Mouse (Mus musculus) midbrain, embryonic 14.5 days (tissue): ENCODE measurements around the gene Rbm14. TPM values are rescaled to one million over a fixed set of nuclear protein-coding genes. Genes with fewer than 3 reads are reported as not detected.

Source experiments
- ATAC-seq: fragments of 200-750 bp; cut with Nextera tagmentation; 2 replicates; pipeline ENCODE4 v1.8.0; 2017; ENCODE audit warnings: moderate number of reproducible peaks, moderate library complexity; ENCODE audit not compliant: low FRiP score, low TSS enrichment
- DNase-seq: peaks from one replicate; pipeline ENCODE4 v3.0.0-alpha.2; 2015
- H3K27ac ChIP-seq: fragments of 300-500 bp; sonication (generic); replicated peaks from 2 replicates; pipeline ENCODE4 v1.5.1; 2014; ENCODE audit warnings: mild to moderate bottlenecking, low read depth, low read length, moderate library complexity
- H3K27me3 ChIP-seq: fragments of 300-500 bp; sonication (generic); 2 replicates; pipeline ENCODE4 v1.6.1; 2014; ENCODE audit warnings: low read length, control low read depth, mixed read lengths; ENCODE audit not compliant: control insufficient read depth, insufficient read depth
- H3K36me3 ChIP-seq: fragments of 300-500 bp; sonication (generic); 2 replicates; pipeline ENCODE4 v1.6.1; 2014; ENCODE audit warnings: low read length, control low read depth; ENCODE audit not compliant: control insufficient read depth, insufficient read depth
- H3K4me1 ChIP-seq: fragments of 300-500 bp; sonication (generic); 2 replicates; pipeline ENCODE4 v1.6.1; 2014; ENCODE audit warnings: mild to moderate bottlenecking, antibody characterized with exemption, low read length, control low read depth; ENCODE audit not compliant: control insufficient read depth, insufficient read depth
- H3K4me2 ChIP-seq: fragments of 300-500 bp; sonication (generic); 2 replicates; pipeline ENCODE4 v1.6.1; 2014; ENCODE audit warnings: mild to moderate bottlenecking, low read length, moderate library complexity
- H3K4me3 ChIP-seq: fragments of 300-500 bp; sonication (generic); replicated peaks from 2 replicates; pipeline ENCODE4 v1.5.1; 2014; ENCODE audit warnings: low read depth, low read length
- H3K9ac ChIP-seq: fragments of 300-500 bp; sonication (generic); replicated peaks from 2 replicates; pipeline ENCODE4 v1.6.1; 2014; ENCODE audit warnings: mild to moderate bottlenecking, low read length, moderate library complexity
- H3K9me3 ChIP-seq: fragments of 300-500 bp; sonication (generic); 2 replicates; pipeline ENCODE4 v1.6.1; 2016; ENCODE audit warnings: low read length, control low read depth, mixed read lengths; ENCODE audit not compliant: control insufficient read depth
- WGBS: fragments of 180-500 bp; shearing (Covaris S2); extraction: QIAGEN DNeasy Blood & Tissue Kit; methylation state at CpG from one replicate; pipeline ENCODE4 v1.1.7; 2014; 5-methylcytosine and 5-hydroxymethylcytosine counted together
- polyA plus RNA-seq: library from polyadenylated mRNA; unstranded; fragments of >200 nt; fragmentation: Nextera tagmentation; extraction: Ambion mirVana; gene quantifications from 2 replicates; pipeline ENCODE4 v1.2.1, GENCODE M21; 2014

The Rbm14 gene
- polyA plus RNA-seq, 1 experiment from 2014 or later = 68.9 TPM

DNA sequence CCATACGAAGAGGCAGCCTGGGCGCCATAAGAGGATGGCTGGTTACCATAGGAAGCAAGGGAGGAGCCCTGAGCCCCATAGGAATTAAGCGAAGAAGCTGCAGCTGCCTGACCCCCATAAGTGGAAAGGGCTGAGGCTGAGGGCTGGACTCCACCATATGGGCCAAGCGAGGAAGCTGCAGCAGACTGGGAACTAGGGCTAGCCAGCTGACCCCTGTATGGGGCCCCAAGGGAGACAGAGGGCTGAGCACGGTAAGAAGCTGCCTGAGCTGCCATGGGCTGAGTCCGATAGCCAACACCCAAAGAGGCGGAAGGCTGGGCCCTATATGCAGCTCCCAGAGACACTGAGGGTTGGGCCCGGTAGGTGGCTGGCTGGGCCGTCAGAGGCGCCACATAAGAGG lies 8.2 kb downstream of the Rbm14 start:
- Histone ChIP-seq H3K4me2 (no peak overlapping the region), H3K9ac (no peak overlapping the region), H3K27ac (no peak overlapping the region), H3K4me1 (peaks cover 4% of the 10 kb centered on the region; the same call in 1 of the 2 replicates), H3K4me3 (no peak overlapping the region), H3K27me3 (no peaks in the 10 kb centered on the region), H3K9me3 (no peaks in the 10 kb centered on the region), H3K36me3 (peaks cover 55% of the 10 kb centered on the region)
- ATAC-seq = no peak
- 76% methylated on average over 10 of the region's 10 CpGs for WGBS
- DNase-seq = no peak

DNA sequence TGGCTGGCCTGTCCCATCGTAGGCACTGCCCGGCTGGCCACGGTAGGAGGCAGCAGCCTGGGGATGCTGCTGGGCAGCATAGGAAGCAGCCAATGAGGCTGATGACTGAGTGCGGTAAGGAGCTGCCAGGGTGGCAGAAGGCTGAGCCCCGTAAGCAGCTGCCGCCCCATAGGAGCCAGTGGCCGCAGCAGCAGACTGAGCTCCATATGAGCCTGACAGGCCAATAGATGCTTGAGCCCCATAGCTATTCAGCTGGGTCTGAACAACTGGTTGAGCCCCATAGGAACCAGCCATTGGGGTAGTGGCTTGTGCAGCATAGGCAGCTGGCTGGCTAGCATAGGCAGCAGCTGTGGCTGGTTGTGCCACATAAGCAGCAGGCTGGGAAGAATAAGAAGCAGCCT lies 8.7 kb downstream of the Rbm14 start:
- Histone ChIP-seq H3K4me1 (no peaks in the 10 kb centered on the region), H3K36me3 (peaks cover 59% of the 10 kb centered on the region), H3K27me3 (no peaks in the 10 kb centered on the region), H3K27ac (no peak overlapping the region), H3K9ac (no peak overlapping the region), H3K4me2 (no peak overlapping the region), H3K9me3 (no peaks in the 10 kb centered on the region), H3K4me3 (no peak overlapping the region)
- DNase-seq (no peak), ATAC-seq (no peak)
- WGBS = 90% methylated on average over 7 of the region's 7 CpGs

DNA sequence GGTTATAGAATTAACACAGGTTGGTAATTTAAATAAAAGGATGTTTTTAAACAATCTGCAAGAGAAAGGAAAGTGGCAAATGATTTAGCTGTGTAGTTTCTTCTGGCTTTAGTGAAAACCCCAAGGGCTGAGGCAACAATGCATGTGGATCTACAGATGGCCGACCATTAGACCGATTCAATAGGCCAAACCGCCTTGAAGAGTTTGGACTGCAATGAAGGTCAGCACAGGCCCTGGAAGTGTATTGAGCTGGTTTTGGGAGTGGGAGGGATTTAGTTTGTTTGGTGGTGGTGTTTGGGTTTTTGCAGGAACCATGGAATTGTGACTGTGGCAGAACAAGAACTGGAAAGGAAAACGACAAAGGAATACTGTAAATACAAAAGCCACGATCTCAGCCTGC lies 12.4 kb downstream of the Rbm14 start:
- Histone ChIP-seq H3K4me2 (no peak overlapping the region), H3K4me1 (0 out of 2 replicates have a peak, but pooled peaks cover 3% of the 10 kb centered on the region), H3K36me3 (peaks cover 59% of the 10 kb centered on the region), H3K27me3 (no peaks in the 10 kb centered on the region), H3K9me3 (no peaks in the 10 kb centered on the region), H3K9ac (no peak overlapping the region), H3K4me3 (no peak overlapping the region), H3K27ac (no peak overlapping the region)
- no peak for ATAC-seq
- no peak for DNase-seq
- WGBS = 94% methylated on average over 5 of the region's 5 CpGs

DNA sequence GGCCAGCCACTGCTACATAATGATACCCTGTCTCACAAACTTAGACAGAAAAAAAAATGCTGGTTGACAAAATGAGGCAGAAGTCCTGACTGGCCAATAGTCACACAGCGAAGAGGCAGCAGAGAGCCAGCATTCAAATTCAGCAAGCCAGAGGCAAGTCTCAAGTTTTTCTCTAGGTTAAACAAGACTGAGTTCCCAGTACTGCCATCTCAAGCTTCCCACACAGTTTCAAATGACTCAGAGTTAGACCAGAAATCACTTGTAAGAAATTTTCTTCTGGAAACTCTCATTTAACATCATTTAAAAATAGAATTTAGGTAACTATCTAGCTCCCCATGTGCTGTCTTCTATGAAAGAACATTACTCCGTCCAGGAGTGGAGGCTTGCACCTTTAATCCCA lies 13.6 kb downstream of the Rbm14 start:
- no peaks in the 10 kb centered on the region for H3K27me3 ChIP-seq
- H3K36me3 ChIP-seq = peaks cover 49% of the 10 kb centered on the region
- H3K9ac ChIP-seq = no peak overlapping the region
- no peak overlapping the region for H3K4me2 ChIP-seq
- peaks cover 4% of the 10 kb centered on the region; the same call in 1 of the 2 replicates for H3K4me1 ChIP-seq
- no peak overlapping the region for H3K27ac ChIP-seq
- no peak for DNase-seq
- 95% methylated on average over 2 of the region's 2 CpGs for WGBS
- ATAC-seq = no peak
- no peaks in the 10 kb centered on the region for H3K9me3 ChIP-seq
- H3K4me3 ChIP-seq = no peak overlapping the region

DNA sequence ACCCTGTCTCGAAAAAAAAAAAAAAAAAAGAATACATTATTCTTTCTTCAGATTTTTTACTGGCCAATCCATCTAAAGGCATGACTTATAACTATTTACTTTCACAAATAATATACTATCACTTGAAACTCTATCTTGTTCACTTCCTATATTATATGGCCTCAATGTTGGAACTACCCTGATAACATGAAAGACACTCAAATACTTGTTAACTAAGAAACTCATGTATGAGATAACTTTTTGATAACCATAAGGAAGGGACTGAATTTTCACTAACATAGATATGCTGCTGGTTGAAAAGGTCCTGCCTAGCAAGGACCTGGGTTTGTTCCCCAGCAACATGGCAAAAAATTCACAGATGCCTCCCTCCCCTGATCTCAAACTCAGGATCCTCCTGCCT lies 15.5 kb downstream of the Rbm14 start:
- DNase-seq = no peak
- no peak for ATAC-seq
- 79% methylated on average over 1 of the region's 1 CpGs for WGBS
- Histone ChIP-seq H3K4me1 (peaks cover 20% of the 10 kb centered on the region), H3K27me3 (no peaks in the 10 kb centered on the region), H3K36me3 (peaks cover 43% of the 10 kb centered on the region), H3K4me3 (no peak overlapping the region), H3K27ac (no peak overlapping the region), H3K4me2 (no peak overlapping the region), H3K9ac (no peak overlapping the region), H3K9me3 (no peaks in the 10 kb centered on the region)

DNA sequence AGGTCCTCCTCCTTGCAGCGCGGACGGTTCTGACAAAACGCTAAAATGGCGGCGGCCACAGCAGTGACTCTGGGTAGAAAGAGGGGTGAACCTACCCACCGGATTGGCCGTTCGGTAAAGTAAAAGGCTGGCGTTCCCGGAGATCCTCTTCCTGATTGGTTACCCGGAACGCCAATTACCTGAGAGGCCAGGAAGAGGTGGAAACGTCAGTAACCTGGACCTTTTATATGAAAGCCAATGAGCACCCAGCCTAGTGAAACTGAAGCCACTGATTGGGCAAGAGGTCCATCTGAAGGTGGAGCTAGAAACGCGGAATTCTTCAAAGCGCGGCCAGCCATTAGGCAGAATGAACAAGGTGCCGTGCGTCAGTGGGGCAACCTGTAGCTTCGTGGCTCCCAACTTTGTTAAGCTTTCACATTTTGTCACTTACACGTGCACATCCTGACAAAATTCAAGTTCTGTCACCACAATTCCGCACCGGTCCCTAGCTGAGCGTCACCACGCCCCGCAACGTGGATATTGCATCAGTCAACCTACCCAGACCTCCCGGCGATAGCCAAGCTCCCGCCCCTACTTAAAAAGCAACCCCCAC lies 17.5 kb downstream of the Rbm14 start, which contains the start of gene Rbm4:
Gene Rbm4, minus strand, starts transcription at position 71 of the 592 bp plus-strand sequence.
- ATAC-seq (peak; percentile 98), DNase-seq (peak; percentile 98)
- H3K4me1 ChIP-seq = peaks cover 39% of the 10 kb centered on the region
- peak within 1 kb of the TSS; percentile 87 for H3K27ac ChIP-seq
- H3K9me3 ChIP-seq = no peaks in the 10 kb centered on the region
- WGBS = under 1% methylated on average over 31 of the region's 31 CpGs
- peak within 1 kb of the TSS; percentile 90 for H3K4me2 ChIP-seq
- peaks cover 36% of the 10 kb centered on the region for H3K36me3 ChIP-seq
- H3K4me3 ChIP-seq = peak within 1 kb of the TSS; percentile 83
- peak within 1 kb of the TSS; percentile 74 for H3K9ac ChIP-seq
- no peaks in the 10 kb centered on the region for H3K27me3 ChIP-seq

DNA sequence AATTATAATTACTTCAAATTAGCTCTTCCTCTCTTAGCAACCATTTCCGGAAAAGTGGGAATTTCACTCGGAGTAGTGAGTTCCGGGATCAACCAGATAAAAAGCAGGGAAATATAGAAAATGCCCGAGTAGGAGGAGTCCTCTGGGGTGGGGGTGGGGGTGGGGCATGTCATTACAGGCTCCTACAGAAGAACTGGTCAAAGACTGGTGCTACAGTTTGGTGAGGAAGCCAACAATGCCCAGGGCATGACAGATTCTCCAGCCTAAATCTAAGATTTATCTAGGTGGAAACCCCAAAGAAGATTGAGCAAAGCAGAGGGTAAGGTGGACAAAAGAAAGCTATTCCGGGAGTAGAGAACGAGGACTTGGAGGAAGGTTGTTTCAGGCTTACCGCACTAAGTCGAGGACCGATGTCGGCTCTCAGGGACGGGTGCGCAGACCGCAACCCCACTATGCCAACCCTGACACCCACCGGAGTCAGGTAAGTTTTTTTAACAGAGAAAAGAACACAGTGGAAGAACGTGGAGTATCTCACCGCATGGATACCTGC lies 18.1 kb downstream of the Rbm14 start:
- Histone ChIP-seq H3K4me3 (peak overlapping the region; percentile 83), H3K4me1 (peaks cover 42% of the 10 kb centered on the region), H3K27ac (peak overlapping the region; percentile 87), H3K4me2 (peak overlapping the region; percentile 90), H3K9me3 (no peaks in the 10 kb centered on the region), H3K9ac (peak overlapping the region; percentile 74), H3K27me3 (no peaks in the 10 kb centered on the region), H3K36me3 (peaks cover 35% of the 10 kb centered on the region)
- peak; percentile 32; the same call in 1 of the 2 replicates for ATAC-seq
- peak; percentile 44 for DNase-seq
- 2% methylated on average over 16 of the region's 16 CpGs for WGBS

DNA sequence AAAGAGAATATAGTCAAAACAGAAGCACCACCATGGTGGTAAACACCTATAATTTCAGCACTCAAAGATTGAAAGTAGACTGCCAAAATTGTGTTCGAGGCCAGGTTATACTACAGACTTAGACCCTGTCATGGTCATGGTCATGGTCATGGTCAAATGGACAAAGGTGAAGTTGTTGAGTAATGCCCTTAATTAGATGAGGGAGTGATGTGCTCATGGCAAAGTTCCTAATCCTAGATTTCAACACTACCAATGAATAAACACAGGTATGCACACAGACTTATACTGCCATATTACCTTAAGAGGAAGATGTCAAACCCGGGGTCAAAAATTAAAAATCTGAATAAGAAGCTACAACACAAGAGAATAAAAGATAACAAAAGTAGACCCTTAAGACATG lies 25.1 kb downstream of the Rbm14 start:
- 95% methylated on average over 2 of the region's 2 CpGs for WGBS
- no peak overlapping the region for H3K27ac ChIP-seq

DNA sequence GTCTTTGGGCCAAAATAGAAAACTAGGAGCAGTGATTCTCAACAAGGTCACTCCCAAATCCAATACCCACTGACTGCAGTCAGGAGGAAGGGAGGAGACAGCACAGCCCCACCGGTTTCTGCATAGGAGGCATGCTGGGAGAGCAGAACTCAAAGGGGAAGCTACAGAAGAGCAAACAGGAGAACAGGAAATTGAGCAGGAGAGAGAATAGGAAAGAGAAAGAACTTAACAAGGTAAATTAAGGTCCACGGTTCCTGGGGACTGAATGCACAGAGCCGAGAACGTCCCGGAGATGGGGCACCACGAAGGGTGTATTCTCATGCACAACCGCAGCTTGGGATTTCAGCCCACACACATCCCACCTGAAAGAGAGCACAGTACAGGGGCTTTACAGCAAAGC lies 26.2 kb downstream of the Rbm14 start:
- Histone ChIP-seq H3K36me3 (peaks cover 84% of the 10 kb centered on the region), H3K27me3 (no peaks in the 10 kb centered on the region), H3K9me3 (no peaks in the 10 kb centered on the region), H3K27ac (no peak overlapping the region), H3K4me2 (no peak overlapping the region), H3K4me3 (no peak overlapping the region), H3K9ac (no peak overlapping the region), H3K4me1 (peaks cover 23% of the 10 kb centered on the region)
- DNase-seq (no peak), ATAC-seq (no peak)
- WGBS = 90% methylated on average over 7 of the region's 7 CpGs

More for the DNA sequence above, 25.1 kb downstream of the Rbm14 start:
- no peak overlapping the region for H3K9ac ChIP-seq
- peaks cover 88% of the 10 kb centered on the region for H3K36me3 ChIP-seq
- DNase-seq = no peak
- H3K4me1 ChIP-seq = peaks cover 34% of the 10 kb centered on the region
- H3K4me2 ChIP-seq = no peak overlapping the region
- no peaks in the 10 kb centered on the region for H3K9me3 ChIP-seq
- ATAC-seq = no peak
- no peak overlapping the region for H3K4me3 ChIP-seq
- no peaks in the 10 kb centered on the region for H3K27me3 ChIP-seq
